ENCODE assay signal across 15 mouse cellular contexts in genomic region chr3:114962316-114963083, GRCm38 (mm10). TPM values are rescaled to one million over a fixed set of nuclear protein-coding genes. Genes with fewer than 3 reads are reported as not detected.
DNase-seq lines count a peak whose midpoint lies in the region; ATAC-seq and TF ChIP-seq lines count a peak whose summit lies in the region.
"Had no signal": no experiment of that assay in that cellular context is flagged by ENCODE, and none has a peak within 500 bp of the region (broad histone marks: within the 10 kb centered on the region; RNA-seq: fewer than 3 reads in every experiment).

No protein-coding gene starts in this region.

- WGBS in lung, embryonic 14.5 days, result 66% methylated on average over 4 of the region's 4 CpGs
- 71% methylated on average over 4 of the region's 4 CpGs for WGBS in forebrain, embryonic 16.5 days

- no peaks in the 10 kb centered on the region for H3K27me3 ChIP-seq in lung, embryonic 14.5 days (ENCODE audit: insufficient read depth, low read length)
- no peaks in the 10 kb centered on the region for H3K27me3 ChIP-seq in forebrain, embryonic 16.5 days (replicated peaks; ENCODE audit: control insufficient read depth, insufficient read depth, low read length)
- H3K27me3 ChIP-seq: forebrain, embryonic 15.5 days had no signal

- no peak overlapping the region for H3K4me3 ChIP-seq in lung, embryonic 14.5 days (ENCODE audit: low read depth, low read length)
- H3K4me3 ChIP-seq in forebrain, embryonic 16.5 days (replicated peaks; ENCODE audit: low read length), result no peak overlapping the region
- H3K4me3 ChIP-seq: forebrain, embryonic 15.5 days; myocyte had no signal

- peak; percentile 25; the same call in 1 of the 2 replicates for TF ChIP-seq CTCF in lung, embryonic 14.5 days (IDR thresholded peaks at IDR 0.05; ENCODE audit: low read depth)

- no peak overlapping the region for H3K4me2 ChIP-seq in lung, embryonic 14.5 days
- H3K4me2 ChIP-seq in forebrain, embryonic 16.5 days (ENCODE audit: low read length), result no peak overlapping the region
- H3K4me2 ChIP-seq: forebrain, embryonic 15.5 days had no signal

- no peak overlapping the region for H3K27ac ChIP-seq in lung, embryonic 14.5 days (ENCODE audit: low read depth)
- no peak overlapping the region for H3K27ac ChIP-seq in forebrain, embryonic 16.5 days (ENCODE audit: low read length)
- H3K27ac ChIP-seq: forebrain, embryonic 15.5 days had no signal

- H3K36me3 ChIP-seq in lung, embryonic 14.5 days (ENCODE audit: insufficient read depth), result no peaks in the 10 kb centered on the region
- no peaks in the 10 kb centered on the region for H3K36me3 ChIP-seq in forebrain, embryonic 16.5 days (ENCODE audit: control insufficient read depth, insufficient read depth)
- H3K36me3 ChIP-seq: forebrain, embryonic 15.5 days had no signal

- ATAC-seq in lung, embryonic 14.5 days (ENCODE audit: insufficient read depth), result no peak
- ATAC-seq in forebrain, embryonic 16.5 days, result no peak
- ATAC-seq: forebrain, embryonic 15.5 days; liver, postnatal 0 days had no signal

- no peak overlapping the region for H3K9ac ChIP-seq in lung, embryonic 14.5 days
- H3K9ac ChIP-seq in forebrain, embryonic 16.5 days (replicated peaks; ENCODE audit: low read depth, low read length), result no peak overlapping the region
- H3K9ac ChIP-seq: forebrain, embryonic 15.5 days; liver, postnatal 0 days had no signal

- no peaks in the 10 kb centered on the region for H3K4me1 ChIP-seq in lung, embryonic 14.5 days (ENCODE audit: insufficient read depth)
- H3K4me1 ChIP-seq in forebrain, embryonic 16.5 days (replicated peaks; ENCODE audit: control insufficient read depth, insufficient read depth, low read length), result no peaks in the 10 kb centered on the region
- H3K4me1 ChIP-seq: forebrain, embryonic 15.5 days had no signal

- intact Hi-C loops in left cerebral cortex, postnatal 36 days (cut with DNase I), result no loop called here

- DNase-seq in frontal cortex, adult 2 months (ENCODE audit: extremely low spot score in 1 of 2, low spot score in 1 of 2), result peak; percentile 10 to 61
- no peak for DNase-seq in frontal cortex, postnatal 10 days (ENCODE audit: low spot score in 2 of 2)
- DNase-seq in lung, embryonic 14.5 days, result no peak
- no peak for DNase-seq in lung, postnatal 10 days
- DNase-seq in cerebellum, adult 9-11 months, result peak; percentile 95
- peak; percentile 14 to 21 for DNase-seq in left cerebral cortex, postnatal 36 days (ENCODE audit: low spot score in 2 of 2)
- DNase-seq in lung, postnatal 25 days (ENCODE audit: low spot score), result no peak
- DNase-seq: B cell, adult 2 months; heart, adult 18-20 months; heart, postnatal 14 days; liver, postnatal 0 days had no signal

- H3K9me3 ChIP-seq in lung, embryonic 14.5 days (ENCODE audit: low read depth, low read length), result no peaks in the 10 kb centered on the region
- no peaks in the 10 kb centered on the region for H3K9me3 ChIP-seq in forebrain, embryonic 16.5 days (ENCODE audit: control insufficient read depth, low read length)
- H3K9me3 ChIP-seq: forebrain, embryonic 15.5 days had no signal

RNA-seq across cellular contexts. Expression of gene Olfm3, which starts 58.6 kb away (rescaled TPM):
- polyA plus RNA-seq in frontal cortex, adult 2 months (2012; rRNA removed), result 7.1 and 8.2 TPM in 2 replicates
- not detected in 2 replicates for polyA plus RNA-seq in lung, embryonic 14.5 days (2014; fragmentation: Nextera tagmentation; extraction: Ambion mirVana)
- 10 to 100 TPM; 36.2 to 41.7 TPM for total RNA-seq in left cerebral cortex, postnatal 36 days (2021)
- polyA plus RNA-seq in forebrain, embryonic 16.5 days (2015; fragmentation: Nextera tagmentation; extraction: Ambion mirVana), result 4.2 and 6.8 TPM in 2 replicates
- total RNA-seq: heart, adult 18-20 months; heart, postnatal 14 days; megakaryocyte-erythroid progenitor cell, adult 5-6 weeks had no signal
- polyA plus RNA-seq: liver, postnatal 0 days; myocyte had no signal

Comparison
In these comparisons a context has a peak if more than half of its experiments do, and no peak if none do; other contexts are left out.
1. DNase-seq: peak in frontal cortex, adult 2 months (2 of 2), cerebellum, adult 9-11 months (single experiment) and left cerebral cortex, postnatal 36 days (2 of 2); none in frontal cortex, postnatal 10 days (0 of 2), lung, embryonic 14.5 days (single experiment), lung, postnatal 10 days (single experiment) and lung, postnatal 25 days (single experiment).